Mouse (Mus musculus) kidney, embryonic 15.5 days (tissue): Measurements from ENCODE around the gene Snx3. TPM values are rescaled to one million over a fixed set of nuclear protein-coding genes. Genes with fewer than 3 reads are reported as not detected.

Experiments used
- ATAC-seq: fragments of 200-750 bp; cut with Nextera tagmentation; replicated peaks from 2 replicates; pipeline ENCODE4 v1.8.0; 2017; ENCODE audit warnings: moderate TSS enrichment; ENCODE audit not compliant: low FRiP score
- H3K27ac ChIP-seq: fragments of 300-500 bp; sonication (generic); 2 replicates; pipeline ENCODE4 v1.5.1; 2015; ENCODE audit warnings: mild to moderate bottlenecking, inconsistent platforms
- H3K27me3 ChIP-seq: fragments of 300-500 bp; sonication (generic); 2 replicates; pipeline ENCODE4 v1.6.1; 2015; ENCODE audit warnings: inconsistent platforms
- H3K36me3 ChIP-seq: fragments of 300-500 bp; sonication (generic); 2 replicates; pipeline ENCODE4 v1.6.1; 2015; ENCODE audit warnings: inconsistent platforms
- H3K4me1 ChIP-seq: fragments of 300-500 bp; sonication (generic); 2 replicates; pipeline ENCODE4 v1.6.1; 2015; ENCODE audit warnings: inconsistent platforms
- H3K4me2 ChIP-seq: fragments of 300-500 bp; sonication (generic); 2 replicates; pipeline ENCODE4 v1.6.1; 2015; ENCODE audit warnings: moderate library complexity, mild to moderate bottlenecking, inconsistent platforms
- H3K4me3 ChIP-seq: fragments of 300-500 bp; sonication (generic); replicated peaks from 2 replicates; pipeline ENCODE4 v1.5.1; 2015; ENCODE audit warnings: mild to moderate bottlenecking, inconsistent platforms
- H3K9ac ChIP-seq: fragments of 300-500 bp; sonication (generic); 2 replicates; pipeline ENCODE4 v1.6.1; 2015; ENCODE audit warnings: mild to moderate bottlenecking, inconsistent platforms
- H3K9me3 ChIP-seq: fragments of 300-500 bp; sonication (generic); replicated peaks from 2 replicates; pipeline ENCODE4 v1.6.1; 2016; ENCODE audit warnings: inconsistent platforms
- WGBS: fragments of 180-500 bp; shearing (Covaris S2); methylation state at CpG from one replicate; pipeline ENCODE4 v1.1.7; 2015; ENCODE audit warnings: mixed read lengths; 5-methylcytosine and 5-hydroxymethylcytosine counted together
- polyA plus RNA-seq: library from polyadenylated mRNA; unstranded; fragments of >200 nt; fragmentation: Nextera tagmentation; extraction: Ambion mirVana; gene quantifications from 2 replicates; pipeline ENCODE4 v1.2.1, GENCODE M21; 2015

The Snx3 gene
- polyA plus RNA-seq, 1 experiment from 2014 or later = 335 TPM

DNA sequence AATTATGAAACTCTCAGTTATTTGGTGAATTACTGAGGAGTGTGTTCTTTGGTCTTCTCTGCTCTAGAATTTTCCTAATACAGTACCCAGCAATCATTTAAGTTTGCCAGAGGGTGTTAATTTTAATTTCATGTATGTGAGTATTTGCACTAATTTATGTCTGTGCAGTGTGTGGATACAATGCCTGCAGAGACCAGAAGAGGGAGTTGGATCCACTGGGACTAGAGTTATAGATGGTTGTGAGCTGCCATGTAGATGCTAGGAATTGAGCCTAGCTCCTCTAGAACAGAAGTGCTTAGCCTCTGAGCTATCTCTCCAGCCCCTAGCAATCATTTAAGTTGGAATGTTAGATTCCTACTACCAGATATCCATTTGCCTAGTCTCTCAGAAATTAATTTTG, 12.3 kb downstream of the Snx3 start:
- H3K27ac ChIP-seq = no peak overlapping the region
- ATAC-seq = no peak
- no peak overlapping the region for H3K4me2 ChIP-seq
- no peaks in the 10 kb centered on the region for H3K27me3 ChIP-seq
- H3K4me3 ChIP-seq = no peak overlapping the region
- peaks cover 20% of the 10 kb centered on the region for H3K36me3 ChIP-seq
- no peaks in the 10 kb centered on the region for H3K9me3 ChIP-seq
- no peaks in the 10 kb centered on the region for H3K4me1 ChIP-seq
- H3K9ac ChIP-seq = no peak overlapping the region

DNA sequence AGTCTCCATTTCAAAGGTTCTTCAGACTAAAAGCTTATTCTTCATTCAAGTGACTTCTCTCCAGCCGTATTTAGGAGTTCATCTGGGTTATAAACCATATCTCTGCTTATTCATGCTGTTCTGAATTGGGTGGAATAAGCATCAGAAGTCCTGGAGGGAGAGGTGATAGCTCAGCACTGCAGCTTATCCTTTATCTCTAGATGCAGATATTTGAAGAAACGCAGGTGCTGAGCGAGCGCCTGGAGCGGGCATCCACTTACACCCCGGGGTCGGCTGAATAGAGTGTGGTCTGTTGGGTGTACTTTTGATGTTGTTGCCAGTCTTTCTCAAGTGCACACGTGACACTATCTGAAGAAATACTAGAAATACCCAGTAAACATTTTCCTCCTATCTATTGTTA, 16.5 kb downstream of the Snx3 start:
- Histone ChIP-seq H3K27me3 (no peaks in the 10 kb centered on the region), H3K27ac (no peak overlapping the region), H3K9me3 (no peaks in the 10 kb centered on the region), H3K4me1 (peaks cover 6% of the 10 kb centered on the region; the same call in 1 of the 2 replicates), H3K9ac (no peak overlapping the region), H3K4me2 (no peak overlapping the region), H3K4me3 (no peak overlapping the region), H3K36me3 (peaks cover 3% of the 10 kb centered on the region; the same call in 1 of the 2 replicates)
- WGBS = 91% methylated on average over 8 of the region's 8 CpGs
- no peak for ATAC-seq

DNA sequence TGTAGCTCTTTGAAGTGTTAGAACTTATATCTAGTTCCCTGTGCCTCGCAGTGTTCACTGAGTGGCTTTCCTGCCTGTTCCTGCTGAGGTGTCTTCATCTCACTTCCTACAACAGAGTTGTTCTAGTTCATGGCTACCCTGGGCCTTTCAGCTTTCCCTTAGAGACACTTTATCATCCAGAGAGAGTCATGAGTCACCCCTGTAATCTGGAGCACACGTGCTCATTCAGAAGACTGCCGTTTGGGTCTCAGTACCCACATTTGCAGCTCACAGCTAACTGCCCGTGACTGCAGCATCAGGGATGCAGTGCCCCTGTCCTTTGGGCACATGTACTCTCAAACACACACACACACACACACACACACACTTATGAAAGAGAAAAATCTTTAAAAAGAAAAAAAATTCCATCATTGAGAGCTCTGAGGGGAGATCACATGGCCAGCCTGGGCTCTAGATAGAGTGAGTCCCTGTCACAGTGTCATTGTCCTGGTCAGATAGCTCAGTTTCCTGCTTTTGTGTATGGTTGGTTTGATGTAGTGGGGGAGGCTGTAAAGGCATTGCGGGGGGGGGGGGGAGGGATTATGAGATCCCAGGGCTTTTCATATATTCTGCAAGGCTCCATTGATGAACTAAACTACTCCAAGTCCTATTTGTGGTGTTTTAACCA, 19.6 kb downstream of the Snx3 start:
- no peak for ATAC-seq
- no peaks in the 10 kb centered on the region for H3K27me3 ChIP-seq
- no peak overlapping the region for H3K9ac ChIP-seq
- peak overlapping the region; percentile 64 for H3K27ac ChIP-seq
- H3K9me3 ChIP-seq = no peaks in the 10 kb centered on the region
- no peak overlapping the region for H3K4me2 ChIP-seq
- WGBS = 57% methylated on average over 5 of the region's 5 CpGs
- H3K4me1 ChIP-seq = peaks cover 8% of the 10 kb centered on the region
- peaks cover 16% of the 10 kb centered on the region for H3K36me3 ChIP-seq
- no peak overlapping the region for H3K4me3 ChIP-seq

DNA sequence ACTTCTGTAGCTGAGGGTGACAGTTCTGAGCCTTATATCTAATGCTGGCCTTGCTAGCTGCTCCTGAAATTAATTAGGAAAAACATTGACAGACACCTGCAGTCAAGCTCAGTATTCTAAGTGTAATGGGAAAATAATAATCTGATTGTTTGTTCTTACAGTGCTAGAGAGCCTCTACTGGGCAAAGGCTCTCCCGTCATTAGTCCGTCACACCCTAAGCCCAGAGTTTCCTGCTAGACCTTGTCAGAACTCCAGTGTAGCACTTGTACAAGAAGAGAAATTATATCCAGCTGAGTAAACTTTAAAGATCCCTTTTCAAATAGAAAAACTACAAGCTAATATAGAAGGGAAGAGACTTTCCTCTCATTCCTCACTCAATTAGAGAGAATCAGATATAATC, 21.1 kb downstream of the Snx3 start:
- Histone ChIP-seq H3K4me2 (no peak overlapping the region), H3K36me3 (peaks cover 23% of the 10 kb centered on the region), H3K27me3 (no peaks in the 10 kb centered on the region), H3K9ac (no peak overlapping the region), H3K27ac (no peak overlapping the region), H3K9me3 (no peaks in the 10 kb centered on the region), H3K4me3 (no peak overlapping the region), H3K4me1 (peaks cover 8% of the 10 kb centered on the region)
- 62% methylated on average over 2 of the region's 2 CpGs for WGBS
- no peak for ATAC-seq

DNA sequence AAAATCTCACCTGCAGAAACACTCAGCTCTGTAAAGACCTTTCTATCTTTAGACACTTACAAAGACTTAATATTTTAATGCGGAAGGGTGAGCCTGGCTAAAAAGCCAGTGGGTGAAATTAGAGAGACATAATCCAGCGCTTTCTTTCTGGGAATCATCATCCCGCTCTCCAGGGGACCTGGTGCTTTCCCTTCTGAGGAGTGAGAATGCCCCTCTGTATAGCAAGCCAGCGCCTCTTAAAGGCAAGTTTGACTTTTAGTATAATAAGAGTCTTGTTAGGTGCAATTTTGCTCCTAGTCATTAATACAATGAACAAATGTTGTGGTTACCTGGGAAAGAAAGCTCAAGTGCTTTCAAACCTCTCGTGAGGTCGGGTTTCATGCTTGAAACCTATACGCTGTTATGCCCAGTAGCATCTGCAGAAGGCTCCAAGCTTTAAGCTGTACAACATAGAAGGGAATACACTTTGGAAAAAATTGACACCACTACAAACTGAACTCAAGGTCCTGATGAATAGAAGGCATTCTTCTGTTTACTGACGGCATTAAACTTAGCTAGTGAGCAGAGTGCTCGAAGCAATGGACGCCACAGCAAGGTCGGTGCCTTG, 21.8 kb downstream of the Snx3 start:
- Histone ChIP-seq H3K27me3 (no peaks in the 10 kb centered on the region), H3K9ac (no peak overlapping the region), H3K4me1 (peaks cover 8% of the 10 kb centered on the region), H3K27ac (no peak overlapping the region), H3K9me3 (no peaks in the 10 kb centered on the region), H3K4me3 (no peak overlapping the region), H3K36me3 (peaks cover 31% of the 10 kb centered on the region), H3K4me2 (no peak overlapping the region)
- WGBS = 77% methylated on average over 11 of the region's 11 CpGs
- no peak for ATAC-seq

DNA sequence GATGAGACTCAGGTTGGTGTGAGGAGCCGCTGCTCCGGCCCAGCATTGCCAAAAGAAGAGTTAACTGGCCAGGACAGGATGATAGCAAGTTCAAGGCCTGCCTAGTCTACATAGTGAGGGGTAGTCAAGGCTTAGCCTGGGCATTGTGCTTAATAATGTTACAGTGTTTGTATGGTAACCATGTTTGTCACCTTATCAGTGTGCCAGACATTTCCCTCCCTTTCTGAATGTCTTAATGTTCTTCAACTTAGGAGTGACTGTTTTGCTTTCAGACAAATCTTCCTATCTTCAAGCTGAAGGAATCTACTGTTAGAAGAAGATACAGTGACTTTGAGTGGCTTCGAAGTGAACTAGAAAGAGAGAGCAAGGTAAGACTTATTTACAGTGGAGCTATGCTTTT, 23.9 kb downstream of the Snx3 start:
- Histone ChIP-seq H3K27me3 (no peaks in the 10 kb centered on the region), H3K4me2 (no peak overlapping the region), H3K4me1 (peaks cover 8% of the 10 kb centered on the region), H3K27ac (no peak overlapping the region), H3K9ac (no peak overlapping the region), H3K9me3 (no peaks in the 10 kb centered on the region), H3K4me3 (no peak overlapping the region), H3K36me3 (peaks cover 50% of the 10 kb centered on the region)
- ATAC-seq = no peak
- WGBS = 94% methylated on average over 3 of the region's 3 CpGs

DNA sequence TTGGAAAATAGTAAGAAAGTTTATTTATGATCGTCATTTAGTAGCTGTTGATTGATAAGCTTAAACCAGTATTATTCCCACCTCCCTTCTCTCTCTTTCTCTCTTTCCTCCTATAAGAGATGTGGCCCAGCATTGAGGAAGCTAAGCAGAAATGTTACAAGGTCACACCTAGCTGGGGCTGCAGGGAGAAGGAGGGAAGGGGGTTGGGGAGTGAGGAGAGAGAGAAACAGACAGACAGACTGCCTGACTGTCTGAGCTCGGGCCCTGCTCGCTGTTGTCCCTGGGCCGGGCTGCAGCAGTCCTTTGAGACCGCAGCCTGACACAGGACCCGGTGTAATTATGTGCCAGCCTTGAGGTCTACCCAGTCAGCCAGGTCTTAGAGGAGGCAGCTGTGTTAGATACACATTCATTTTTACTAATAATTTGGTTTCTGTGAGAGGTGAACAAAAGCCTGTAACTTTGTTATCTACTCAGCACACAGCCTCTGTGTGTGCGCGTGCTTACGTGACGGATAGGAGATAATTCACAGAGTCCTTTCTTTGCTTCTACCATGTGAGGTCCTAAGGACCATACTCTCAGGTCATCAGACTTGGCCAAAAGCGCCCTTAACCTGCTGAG, 32.1 kb downstream of the Snx3 start:
- H3K9ac ChIP-seq = no peak overlapping the region
- WGBS = 93% methylated on average over 11 of the region's 11 CpGs
- H3K27ac ChIP-seq = no peak overlapping the region
- H3K4me1 ChIP-seq = no peaks in the 10 kb centered on the region
- ATAC-seq = 0 out of 2 replicates have a peak, but pooled peaks have one; percentile 29
- H3K4me2 ChIP-seq = no peak overlapping the region
- H3K36me3 ChIP-seq = peaks cover 68% of the 10 kb centered on the region
- H3K9me3 ChIP-seq = no peaks in the 10 kb centered on the region
- H3K4me3 ChIP-seq = no peak overlapping the region
- H3K27me3 ChIP-seq = no peaks in the 10 kb centered on the region

DNA sequence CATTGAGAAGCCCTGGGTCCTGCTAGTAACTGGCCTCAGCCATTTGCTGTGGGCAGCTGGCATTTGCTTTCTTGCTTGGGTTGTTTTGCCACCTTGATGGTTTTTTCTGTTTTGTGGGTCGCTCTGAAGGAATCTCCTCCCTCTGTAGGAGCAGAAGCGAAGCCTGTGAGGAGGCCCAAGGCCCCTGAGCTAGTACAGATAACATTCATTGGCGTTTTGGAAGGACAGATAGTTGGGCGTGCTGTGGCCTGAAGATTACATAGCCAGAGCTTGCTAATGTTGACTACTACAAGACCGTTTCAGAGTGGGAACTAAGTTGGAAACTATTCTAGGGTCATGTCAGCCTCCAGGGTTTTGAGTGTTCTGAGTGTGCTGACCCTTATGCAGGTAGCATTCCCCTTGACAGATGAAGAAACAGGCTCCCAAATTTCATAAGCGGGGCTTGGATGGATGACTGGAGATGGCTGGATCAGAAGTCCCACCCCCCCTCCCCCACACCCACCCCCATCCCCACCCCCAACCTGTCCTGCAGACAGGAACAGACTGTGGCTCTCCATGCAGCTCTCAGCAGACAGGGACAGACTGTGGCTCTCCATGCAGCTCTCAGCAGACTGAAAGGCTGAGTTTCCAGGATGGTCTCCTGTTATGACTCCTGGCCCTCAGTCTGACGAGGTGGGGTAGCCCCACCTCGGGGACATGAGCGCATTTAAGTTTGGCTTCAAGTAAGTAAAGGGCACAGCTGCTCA, 35.9 kb downstream of the Snx3 start:
- Histone ChIP-seq H3K9ac (no peak overlapping the region), H3K9me3 (no peaks in the 10 kb centered on the region), H3K4me3 (no peak overlapping the region), H3K36me3 (peaks cover 42% of the 10 kb centered on the region), H3K27ac (no peak overlapping the region), H3K4me1 (no peaks in the 10 kb centered on the region), H3K4me2 (no peak overlapping the region), H3K27me3 (no peaks in the 10 kb centered on the region)
- WGBS = 85% methylated on average over 9 of the region's 9 CpGs
- ATAC-seq = no peak

DNA sequence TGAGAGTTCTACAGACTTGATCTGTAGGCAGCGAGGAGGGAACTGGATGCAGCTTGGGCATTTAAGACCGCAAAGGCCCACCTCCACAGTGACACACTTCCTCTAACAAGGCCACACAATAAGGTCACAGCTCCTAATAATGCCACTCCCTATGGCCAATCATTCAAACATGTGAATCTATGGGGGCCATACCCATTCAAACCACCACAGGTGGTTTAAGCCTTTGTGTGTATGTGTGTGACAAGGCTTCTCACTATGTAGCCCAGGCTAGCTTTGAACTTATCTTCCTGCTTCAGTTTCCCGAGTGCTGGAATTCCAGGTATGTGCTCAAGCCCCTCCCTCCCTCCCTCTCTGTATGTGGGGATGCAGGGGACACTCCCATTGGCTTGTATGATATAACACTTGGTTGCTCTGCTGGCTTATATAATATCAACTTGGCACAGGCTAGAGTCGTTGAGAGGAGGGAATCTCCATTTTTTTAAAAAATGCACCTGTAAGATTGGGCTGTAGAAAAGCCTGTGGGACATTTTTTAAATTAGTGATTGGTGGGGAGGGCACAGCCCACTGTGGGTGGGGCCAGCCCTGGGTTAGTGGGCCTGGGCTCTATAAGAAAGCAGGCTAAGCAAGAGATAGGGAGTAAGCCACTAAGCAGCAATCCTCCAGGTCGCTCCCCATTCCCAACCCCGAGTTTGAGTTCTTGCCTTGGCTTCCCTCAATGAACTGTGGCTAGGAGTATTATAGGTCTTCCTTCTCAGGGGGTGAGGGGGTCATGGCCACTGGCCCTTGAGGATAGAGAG, 44.1 kb downstream of the Snx3 start:
- Histone ChIP-seq H3K36me3 (no peaks in the 10 kb centered on the region), H3K4me2 (no peak overlapping the region), H3K4me3 (no peak overlapping the region), H3K27ac (no peak overlapping the region), H3K27me3 (no peaks in the 10 kb centered on the region), H3K9me3 (no peaks in the 10 kb centered on the region), H3K4me1 (no peaks in the 10 kb centered on the region), H3K9ac (no peak overlapping the region)
- no peak for ATAC-seq
- WGBS = 83% methylated on average over 6 of the region's 6 CpGs

DNA sequence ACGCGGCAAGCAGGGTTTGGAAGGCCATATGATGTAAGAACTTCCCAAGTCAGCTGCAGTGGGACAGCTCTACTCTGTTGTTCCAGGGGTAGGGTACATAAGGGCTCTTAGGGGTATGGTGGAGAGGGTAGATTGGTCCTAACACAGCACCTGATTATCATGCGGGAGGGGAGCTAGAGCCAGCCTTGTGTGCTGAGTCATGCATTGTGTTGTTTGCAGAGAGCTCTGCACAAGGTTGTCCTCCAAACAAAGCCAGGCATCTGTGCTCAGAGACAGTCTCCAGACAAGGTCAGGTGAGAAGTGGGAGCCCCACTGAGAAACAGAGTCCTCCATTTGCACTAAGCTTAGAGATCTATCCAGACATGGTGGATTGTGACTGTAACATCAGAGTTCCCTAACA, 44.7 kb downstream of the Snx3 start:
- ATAC-seq = no peak
- Histone ChIP-seq H3K27me3 (no peaks in the 10 kb centered on the region), H3K9me3 (no peaks in the 10 kb centered on the region), H3K4me3 (no peak overlapping the region), H3K9ac (no peak overlapping the region), H3K4me1 (no peaks in the 10 kb centered on the region), H3K36me3 (no peaks in the 10 kb centered on the region), H3K4me2 (no peak overlapping the region), H3K27ac (no peak overlapping the region)
- WGBS = 92% methylated on average over 3 of the region's 3 CpGs

DNA sequence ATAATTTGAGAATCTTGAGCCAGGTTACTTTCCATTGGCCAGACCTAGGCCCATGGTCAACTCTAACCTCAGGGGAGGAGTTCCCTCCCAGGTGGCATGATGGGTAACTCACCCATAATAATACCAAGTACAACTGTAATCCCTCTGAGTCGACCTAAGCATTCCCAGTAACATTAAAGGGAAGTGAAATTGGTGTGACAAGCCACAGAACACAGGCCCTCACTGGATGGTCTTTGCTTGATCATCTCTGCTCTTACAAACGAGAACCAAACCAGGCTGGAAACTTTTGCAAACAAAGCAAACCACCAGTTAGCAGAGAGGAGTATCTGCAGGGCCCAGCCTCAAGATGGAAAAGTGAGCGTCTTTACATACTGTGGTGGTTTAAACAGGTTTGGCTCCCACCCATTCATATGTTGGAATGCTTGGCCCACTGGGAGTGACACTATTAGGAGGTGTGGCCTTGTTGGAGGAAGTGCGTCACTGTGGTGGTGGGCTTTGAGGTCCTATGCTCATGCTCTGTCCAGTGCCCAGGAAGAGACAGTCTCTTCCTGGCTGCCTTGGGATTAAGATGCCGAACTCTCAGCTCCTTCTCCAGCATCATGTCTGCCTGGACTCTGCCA, 57.9 kb downstream of the Snx3 start:
- 77% methylated on average over 5 of the region's 5 CpGs for WGBS
- Histone ChIP-seq H3K9me3 (no peaks in the 10 kb centered on the region), H3K27ac (no peak overlapping the region), H3K4me1 (no peaks in the 10 kb centered on the region), H3K36me3 (no peaks in the 10 kb centered on the region), H3K4me3 (no peak overlapping the region), H3K27me3 (peaks cover 30% of the 10 kb centered on the region), H3K4me2 (no peak overlapping the region), H3K9ac (no peak overlapping the region)
- no peak for ATAC-seq
